Mouse (Mus musculus) CH12F3 (cell line): ENCODE results near the gene Zdhhc3.

Experiments used
- in situ Hi-C: fragments of 300-500 bp; cut with MboI; formaldehyde crosslinking; loops from 2 replicates; pipeline ENCODE4 v1.14.3; 2020; ENCODE audit warnings: low sequenced_read_pairs

Gene Zdhhc3

DNA sequence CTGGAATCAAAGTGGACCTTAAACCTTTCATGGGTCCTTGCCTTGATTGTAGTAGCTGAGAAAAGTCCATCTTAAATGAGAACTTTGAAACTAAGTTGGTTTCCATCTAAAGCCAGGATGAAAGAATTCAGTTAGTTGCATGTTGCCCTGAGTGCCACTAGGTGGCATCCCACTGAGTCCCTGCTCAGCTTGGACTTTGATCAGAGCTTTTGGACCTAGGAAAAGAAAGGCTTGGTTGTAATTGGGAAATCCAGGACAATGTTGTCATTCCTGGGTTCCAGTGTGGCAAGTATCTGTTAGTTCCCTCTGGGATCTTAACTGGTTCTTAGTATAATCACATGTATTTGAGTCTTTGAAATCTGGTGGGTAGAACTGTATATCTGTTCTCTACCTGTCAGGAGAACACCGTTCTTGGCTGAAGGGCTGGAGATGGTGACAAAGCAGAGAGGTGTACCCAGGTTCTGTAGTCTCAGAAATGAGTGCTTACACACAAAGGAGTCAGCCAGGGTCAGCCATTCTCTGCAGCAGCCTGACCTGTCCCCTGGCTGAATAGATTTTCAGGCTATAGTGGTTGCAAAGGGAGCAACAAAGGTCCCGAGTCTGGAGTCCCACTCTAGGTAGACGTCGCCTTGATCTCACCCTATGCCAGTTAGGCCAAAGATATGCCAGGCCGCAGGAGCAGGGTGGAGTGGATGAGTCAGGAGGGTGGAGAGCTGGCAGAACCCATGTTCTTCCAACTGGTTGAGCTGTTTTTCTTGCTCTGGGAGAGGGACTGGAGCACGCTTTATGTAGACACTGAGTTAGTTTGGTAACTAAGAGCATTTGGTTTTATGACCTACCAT is 10.8 kb upstream of the Zdhhc3 start:
- in situ Hi-C loops = no loop called here

DNA sequence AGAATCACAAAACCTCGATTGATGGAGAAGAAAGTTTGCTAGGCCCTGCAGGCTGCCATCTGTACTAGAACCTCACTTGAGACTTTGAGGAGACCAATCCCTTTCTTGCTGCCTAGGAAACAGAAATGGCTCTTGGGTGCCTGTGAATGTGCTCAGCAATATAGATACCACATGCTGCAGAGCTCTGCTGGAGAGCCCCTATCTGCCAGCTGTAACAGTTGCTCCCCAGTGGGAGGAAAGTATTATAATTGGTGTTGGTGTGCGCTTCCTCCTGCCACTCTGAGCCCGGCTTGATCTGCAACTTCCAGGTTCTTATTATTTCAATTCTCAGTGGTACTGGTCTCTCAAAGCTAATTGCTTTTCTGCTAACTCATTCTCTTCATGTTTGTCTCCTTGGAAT is 10.0 kb upstream of the Zdhhc3 start:
- in situ Hi-C loops = no loop called here

DNA sequence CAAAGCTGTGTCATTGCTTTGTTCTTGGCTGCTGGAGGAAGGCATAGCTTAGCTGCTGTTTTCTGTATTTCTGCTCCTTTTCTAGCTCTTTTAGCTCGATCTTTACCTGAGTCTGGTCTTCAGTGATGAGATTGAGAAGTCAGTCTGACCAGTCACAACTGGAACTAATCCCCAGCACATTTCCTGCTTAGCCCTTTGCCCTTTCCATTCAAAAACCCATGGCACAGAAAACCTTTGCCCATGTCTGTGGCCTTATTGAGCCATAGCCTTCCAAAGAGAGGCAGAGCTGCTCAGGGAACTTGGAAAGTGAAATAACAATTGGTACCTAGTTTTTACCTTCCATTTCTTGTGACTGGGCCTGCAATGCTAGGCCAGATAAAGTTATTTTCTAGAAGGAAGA is 2.6 kb upstream of the Zdhhc3 start:
- in situ Hi-C loops = no loop called here

DNA sequence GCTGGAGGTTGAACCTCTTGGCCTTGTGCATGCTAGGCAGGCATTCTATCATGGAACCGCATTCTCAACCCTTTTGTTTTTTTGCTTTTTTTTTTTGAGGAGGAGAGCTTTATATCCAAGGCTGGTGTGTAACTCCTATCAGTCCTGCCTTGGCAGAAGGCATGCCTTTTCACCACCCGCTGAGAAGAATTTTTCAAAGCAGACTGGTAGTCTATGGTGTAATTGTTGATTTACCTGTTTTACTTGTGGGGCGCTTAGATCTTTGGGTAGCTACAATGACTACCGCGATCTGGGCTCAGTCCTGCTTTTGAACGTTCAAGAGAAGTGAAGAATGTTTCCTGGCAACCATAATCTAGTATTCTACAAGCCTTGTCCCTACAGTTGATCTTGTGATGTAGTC is 926 bp upstream of the Zdhhc3 start:
- in situ Hi-C loops = no loop called here

DNA sequence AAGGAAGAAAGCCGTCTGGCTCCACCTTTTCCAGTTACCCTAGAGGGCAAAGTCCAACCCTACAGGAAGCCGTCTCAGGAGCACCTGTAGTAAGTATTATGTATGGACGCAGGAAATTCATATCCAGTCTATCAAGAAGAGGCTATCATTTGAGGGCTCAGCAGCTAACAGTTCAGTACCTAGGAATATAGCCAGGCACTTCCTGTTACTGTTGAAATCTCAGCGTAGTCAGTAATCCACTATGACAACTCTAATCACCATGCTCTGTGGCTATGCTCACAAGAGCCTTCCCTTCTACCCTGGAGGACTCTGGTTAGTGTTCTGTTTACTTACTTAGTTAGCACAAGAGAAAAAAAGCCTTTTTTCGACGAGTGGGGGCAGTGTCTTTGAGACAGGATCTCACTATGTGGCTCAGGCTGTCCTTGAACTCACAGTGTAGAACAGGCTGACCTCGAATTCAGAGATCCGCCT is 1.2 kb downstream of the Zdhhc3 start:
- in situ Hi-C loops = no loop called here

DNA sequence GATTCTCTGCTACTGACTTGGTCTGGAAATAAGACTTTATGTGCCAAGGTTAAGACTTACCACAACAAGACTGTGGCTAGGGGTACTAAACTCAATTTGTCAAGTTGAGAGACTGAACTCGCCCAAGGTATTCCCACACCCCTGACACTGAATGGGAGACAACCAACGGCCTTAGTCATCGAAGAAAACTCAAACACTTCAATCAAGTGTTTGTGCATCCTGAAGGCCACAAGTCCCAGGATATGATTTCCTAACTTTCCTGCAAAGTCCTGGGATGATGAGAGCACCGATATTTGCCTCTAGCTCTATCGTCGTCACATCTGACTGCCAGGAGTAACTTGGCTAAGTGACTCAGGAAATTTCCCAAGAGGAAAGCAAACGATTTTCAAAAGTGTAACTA is 3.8 kb downstream of the Zdhhc3 start:
- in situ Hi-C loops = no loop called here

DNA sequence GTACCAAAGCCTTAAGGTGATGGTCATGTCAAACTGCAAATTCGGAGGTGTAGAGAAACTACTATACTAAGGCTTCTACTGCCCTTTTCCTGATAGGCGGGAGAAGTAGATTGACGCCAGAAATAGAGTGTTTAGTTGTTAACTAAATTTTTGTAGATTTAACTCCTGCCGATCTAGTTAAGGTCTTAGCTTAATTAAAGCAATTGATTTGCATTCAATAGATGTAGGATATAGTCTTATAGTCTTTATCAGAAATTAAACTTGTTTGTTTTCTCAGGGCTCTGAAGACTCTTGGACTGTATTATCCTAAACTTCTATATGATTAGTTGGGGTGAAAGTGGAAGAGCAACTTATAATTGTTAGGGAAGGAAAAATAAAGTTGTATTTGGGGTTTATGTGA is 5.8 kb downstream of the Zdhhc3 start:
- in situ Hi-C loops = no loop called here

DNA sequence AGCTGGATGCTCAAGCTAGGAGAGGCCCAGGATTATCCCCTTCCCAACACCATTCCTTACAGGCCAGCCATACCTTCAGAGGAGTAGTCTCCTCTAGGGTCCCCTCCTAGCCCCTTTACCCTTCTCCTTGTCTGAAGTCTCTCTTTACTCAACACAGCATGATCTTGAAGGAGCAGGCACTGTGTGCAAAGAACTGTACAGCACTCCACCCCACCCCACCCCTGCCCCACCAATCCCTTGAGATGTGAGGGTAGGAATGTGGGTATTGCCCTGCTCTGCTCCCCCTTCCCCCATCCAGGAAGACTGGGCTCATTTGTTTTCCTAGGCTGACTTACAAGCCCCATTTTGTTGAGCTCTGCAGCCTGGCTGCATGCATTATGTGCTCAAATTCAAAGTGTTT is 8.6 kb downstream of the Zdhhc3 start:
- in situ Hi-C loops = no loop called here

DNA sequence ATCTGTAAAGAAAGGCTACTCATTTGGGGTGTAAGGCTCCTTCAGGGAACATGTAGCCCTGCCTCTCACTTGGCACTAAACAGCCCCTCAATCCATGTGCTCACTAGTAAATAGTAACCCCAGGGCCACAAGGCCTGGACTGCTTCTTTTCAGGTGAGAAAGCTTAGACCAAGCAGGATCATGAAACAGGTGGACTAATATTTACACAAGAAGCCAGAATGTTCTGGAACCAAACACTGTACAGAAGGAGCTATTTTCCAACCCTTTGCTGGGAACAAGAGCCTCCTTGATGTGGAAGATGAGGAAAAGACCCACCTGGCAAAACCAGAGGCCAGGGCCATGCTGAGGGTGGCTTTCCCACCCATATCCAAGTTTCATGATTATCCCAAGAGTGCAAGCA is 9.6 kb downstream of the Zdhhc3 start:
- in situ Hi-C loops = no loop called here

DNA sequence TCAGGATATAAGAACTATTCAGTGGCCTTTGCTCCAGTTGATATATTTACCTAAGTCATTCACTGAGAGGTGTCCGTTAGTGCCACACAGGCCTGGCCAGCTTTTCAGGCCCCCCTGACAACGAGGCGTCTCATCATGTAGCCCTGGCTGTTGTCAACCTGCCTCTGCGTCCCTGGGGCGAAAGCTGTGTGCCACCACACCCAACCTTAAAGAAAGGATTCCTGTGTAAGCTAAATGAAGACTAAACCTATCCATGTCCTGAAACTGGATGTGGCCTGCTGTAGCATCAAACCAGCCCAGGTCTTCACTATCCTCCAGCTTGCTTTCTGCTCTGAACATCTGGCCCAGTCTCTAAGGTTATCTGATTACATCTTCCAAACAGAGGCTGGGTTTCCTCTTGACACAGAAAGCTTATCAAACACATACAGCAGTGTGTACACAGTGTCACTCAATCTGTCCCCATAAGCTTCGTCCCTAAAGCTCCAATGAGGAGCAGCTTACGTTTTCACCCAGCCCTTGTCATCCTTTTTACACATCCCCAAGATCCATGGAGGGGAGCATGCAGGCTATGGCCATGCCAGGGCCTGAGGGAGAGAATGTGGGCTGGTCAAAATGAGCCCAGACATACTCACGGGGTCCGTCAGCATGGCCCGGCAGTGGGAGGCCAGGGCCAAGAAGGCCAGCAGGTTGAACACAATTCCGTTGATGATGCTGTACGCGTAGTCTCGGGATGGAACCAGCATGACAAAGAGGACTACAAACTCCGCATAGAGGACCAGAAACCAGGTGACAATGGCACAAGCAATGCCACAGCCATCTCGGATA is 13.2 kb downstream of the Zdhhc3 start:
- in situ Hi-C loops = no loop called here

DNA sequence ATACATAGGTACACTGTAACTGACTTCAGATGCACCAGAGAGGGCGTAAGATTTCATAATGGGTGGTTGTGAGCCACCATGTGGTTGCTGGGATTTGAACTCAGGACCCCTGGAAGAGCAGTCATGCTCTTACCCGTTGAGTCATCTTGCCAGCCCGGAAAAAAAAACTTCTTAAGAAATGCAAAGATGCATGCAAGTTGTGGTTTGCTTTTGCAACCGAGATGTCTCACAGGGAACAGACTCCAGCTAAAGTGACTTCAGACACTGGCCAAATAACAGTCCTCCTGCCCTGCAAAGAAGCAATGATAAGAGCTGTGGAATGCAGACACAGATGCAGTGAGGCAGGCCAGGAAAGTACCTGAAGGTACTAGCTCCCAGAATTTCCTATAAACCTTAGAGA is 22.2 kb downstream of the Zdhhc3 start:
- in situ Hi-C loops = no loop called here

DNA sequence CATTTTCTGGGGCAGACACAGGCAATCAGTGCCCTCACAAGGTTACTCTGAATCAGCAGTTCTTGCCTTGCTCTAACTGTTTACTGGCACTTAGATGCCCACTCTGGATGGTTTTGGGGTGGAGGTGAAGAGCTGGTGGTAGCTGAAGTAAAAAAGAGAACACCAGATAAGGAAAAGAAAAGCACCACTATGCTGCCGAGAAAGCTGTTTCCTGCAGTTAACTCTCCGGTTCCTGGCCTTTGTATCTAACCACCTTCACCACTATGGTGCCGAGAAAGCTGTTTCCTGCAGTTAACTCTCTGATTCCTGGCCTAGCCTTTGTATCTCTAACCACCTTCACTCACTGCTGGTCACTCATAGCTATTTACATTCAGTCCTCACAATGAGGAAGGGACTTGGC is 25.4 kb downstream of the Zdhhc3 start:
- in situ Hi-C loops = no loop called here

DNA sequence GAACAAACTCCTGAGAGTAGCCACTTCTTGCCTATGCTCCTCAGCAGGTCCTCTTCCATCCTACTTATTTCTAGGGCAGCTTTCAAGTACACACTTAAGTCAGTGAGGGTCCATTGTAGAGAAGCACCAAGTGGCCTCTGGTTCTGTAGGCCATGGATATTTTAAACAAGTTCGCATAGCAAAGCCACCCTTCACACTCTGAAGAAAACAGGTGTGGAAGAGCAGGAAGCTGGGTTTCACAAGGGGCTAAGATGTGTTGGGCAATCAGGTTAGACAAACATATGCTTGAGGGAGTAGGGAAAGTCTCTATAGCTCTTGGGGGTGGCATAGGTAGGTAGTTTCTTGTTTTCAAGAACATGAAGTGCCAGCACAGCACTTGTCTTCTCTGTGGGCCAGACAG is 27.6 kb downstream of the Zdhhc3 start:
- in situ Hi-C loops = no loop called here

DNA sequence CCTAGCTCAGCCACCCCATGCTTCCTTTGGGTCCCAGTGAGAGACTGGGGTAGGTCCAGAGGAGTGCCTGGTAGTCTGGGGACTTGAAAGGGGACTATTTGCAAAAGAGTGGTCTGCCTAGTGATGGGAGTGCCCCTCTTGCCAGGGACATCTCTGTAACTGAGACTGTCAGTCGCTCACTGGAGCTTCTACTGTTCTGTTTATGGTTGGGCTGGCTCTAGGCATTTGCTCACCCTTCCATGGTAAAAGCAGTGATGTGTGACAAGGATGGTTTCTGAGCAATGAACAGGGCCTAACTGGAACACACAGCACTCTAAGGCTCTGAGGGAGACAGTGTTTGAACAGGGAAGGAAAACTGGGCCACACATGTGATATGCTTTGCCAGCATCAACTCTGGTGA is 32.2 kb downstream of the Zdhhc3 start:
- in situ Hi-C loops = no loop called here

DNA sequence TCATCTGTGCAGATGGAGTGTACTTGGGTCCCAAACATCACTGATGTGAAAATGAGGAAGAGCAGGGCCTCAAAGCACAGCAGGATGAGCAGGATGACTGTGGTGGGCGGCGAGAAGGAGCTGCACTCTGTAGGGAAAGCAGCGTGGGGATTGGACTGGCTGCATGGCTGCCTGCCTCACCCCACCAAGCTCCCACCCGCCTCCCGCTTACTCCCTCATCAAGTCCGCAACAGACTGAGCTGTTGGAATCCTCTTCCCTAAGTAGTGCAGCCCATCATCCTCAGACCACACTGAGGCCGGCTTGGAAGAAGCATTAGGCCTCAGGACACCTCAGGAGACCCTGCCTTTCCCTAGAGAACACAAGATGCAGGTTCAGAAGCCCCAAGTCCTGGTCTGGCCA is 32.6 kb downstream of the Zdhhc3 start:
- in situ Hi-C loops = no loop called here

DNA sequence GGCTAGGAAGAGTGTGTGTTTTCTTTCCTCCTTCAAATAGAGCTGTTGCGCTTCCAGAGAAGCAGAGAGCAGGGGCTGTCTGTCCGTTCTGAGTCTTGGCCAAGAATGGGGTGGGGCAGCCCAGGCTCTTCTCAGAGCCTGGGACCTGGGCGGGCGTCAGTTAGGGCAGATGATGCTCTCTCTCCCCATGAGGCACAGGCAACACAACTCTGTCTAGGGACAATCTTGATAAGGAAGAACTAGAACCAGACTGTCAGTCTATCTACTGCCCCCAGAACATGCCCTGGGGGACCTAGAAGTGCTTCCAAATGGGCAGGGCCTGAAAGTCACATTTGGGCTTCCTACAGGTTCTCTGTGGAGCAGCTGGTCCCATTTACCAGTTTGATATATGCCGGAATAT is 33.9 kb downstream of the Zdhhc3 start:
- in situ Hi-C loops = no loop called here

DNA sequence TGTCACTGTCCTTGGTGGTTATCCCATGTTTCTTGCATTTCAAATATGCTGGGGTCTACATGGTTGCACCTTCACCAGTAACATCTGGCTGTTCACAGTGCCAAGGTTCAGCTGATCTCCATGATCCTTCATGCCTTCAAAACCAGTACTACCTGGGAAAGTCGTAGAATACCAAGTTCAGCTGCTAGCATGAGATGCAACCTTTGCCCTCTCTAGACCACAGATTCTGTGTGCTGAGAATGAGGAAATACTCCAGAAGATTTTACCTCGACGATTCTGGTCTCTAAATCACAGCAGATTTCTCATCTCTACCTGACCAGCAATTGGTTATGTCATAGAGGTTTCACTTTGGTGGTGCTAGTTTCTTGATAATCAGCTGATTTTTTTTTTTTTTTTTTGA is 52.8 kb downstream of the Zdhhc3 start:
- in situ Hi-C loops = no loop called here

DNA sequence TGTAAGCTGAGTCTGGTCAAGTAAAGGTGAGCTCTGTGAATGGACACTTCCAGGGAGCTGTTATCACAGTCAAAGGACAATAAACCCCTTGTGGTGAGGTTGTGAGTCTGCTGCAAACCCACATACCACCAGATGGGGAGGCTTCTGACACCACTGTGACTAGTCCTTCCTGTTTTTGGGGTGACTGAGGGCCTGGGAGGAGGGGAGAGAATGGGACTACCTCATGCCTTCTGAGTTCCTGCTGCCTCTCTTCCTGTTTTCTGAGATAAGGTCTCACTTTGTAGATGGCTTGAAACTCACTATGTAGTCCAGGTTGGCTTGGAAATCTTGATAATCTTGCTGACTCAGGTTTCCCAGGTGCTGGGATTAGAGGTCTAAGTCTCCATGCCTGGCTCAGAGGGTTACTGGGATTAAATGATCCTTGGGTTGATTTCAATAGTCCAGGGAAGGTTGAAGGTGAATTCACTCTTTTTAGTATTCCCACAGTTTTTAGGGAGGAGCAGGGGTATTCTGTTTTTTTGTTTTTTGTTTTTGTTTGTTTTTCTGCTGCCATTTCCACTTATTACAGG is 54.2 kb downstream of the Zdhhc3 start:
- in situ Hi-C loops = no loop called here

DNA sequence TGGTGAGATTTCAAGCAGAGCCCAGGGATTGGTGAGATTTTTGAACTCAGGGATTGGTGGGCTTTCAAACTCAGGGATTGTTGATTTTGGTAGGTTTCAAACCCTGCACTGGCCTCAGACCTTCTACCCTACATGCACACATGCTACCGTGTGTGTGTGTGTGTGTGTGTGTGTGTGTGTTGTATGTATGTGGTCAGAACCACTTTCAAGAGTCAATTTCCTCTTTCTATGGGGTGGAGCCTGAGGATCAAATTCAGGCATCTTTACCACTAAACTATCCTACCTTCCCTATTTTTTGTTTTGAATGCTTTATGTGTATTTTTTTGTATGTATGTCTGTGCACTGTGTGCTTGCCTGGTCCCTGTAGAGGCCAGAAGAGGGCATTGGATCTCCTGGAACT is 65.3 kb downstream of the Zdhhc3 start:
- in situ Hi-C loops = no loop called here

DNA sequence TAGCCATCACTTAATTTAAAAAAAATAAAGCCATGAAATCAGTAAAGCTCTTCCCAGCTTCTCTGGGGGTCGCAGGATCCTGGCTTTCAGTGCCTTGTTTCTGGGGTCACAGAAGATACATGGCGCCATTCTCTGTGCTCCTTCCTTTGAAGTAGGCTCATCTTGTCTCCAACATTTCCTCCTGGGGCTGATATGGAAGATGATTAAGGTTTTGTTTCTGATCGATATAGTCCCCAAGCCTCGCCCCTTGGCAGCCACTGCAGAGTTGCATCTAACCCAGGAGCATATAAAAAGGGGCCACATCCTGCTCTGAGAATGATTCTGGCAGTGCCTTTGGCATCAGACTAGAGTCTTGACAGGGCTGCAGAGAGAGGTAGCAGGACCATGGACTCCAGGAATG is 78.6 kb downstream of the Zdhhc3 start, which contains the start of gene Tgm4:
Tgm4 (plus strand) TSS at position 301 of the 400 bp plus-strand sequence.
- in situ Hi-C loops = no loop called here

DNA sequence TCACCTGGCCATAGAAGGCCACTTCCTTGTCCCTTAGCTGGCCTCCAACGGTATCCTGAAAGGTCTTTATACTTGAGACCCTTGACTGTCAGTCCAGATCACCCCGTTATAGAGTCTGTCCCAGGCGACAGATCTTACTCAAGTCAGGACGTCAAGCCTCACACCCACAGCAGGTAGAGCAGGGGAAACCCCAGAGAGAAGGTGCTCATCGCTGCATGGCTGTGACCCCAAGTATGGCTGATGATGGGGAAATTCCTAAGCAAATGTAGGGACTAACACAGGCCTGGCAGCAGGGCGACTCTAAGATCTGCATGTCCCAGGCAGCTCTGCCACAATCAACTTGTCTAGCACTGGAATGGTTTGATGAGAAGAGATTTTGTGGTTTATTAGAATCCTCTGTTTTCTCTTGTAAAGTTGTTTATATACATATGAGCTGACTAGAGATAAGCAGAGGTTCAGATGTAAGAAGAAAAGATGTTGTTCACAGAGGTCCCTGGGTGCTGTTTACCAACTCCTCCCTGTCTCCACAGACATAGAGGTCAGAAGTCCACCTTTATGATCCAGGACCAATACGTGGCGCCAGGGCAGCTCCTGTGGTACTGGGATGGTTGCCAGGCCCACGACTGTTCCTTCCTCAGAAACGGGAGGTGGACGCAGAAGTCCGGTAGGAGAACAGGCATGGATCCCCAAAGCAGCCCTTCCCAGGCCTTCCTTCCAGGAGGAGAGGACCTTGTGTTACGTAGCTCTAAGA is 81.3 kb downstream of the Zdhhc3 start:
- in situ Hi-C loops = no loop called here
